Mouse (Mus musculus) ES-E14 (cell line): ENCODE measurements around the gene Nptx1. TPM values are rescaled to one million over a fixed set of nuclear protein-coding genes. Genes with fewer than 3 reads are reported as not detected.

ENCODE experiments used
- DNase-seq: peaks from one replicate; pipeline ENCODE4 v3.0.0-alpha.2; 2013; ENCODE audit warnings: low read depth, low spot score
- H3K27ac ChIP-seq: 2 replicates; pipeline ENCODE4 v1.5.1; 2012; ENCODE audit warnings: low read depth, mild to moderate bottlenecking, low read length, moderate library complexity, mixed read lengths; ENCODE audit not compliant: poor library complexity, insufficient read depth, severe bottlenecking
- H3K36me3 ChIP-seq: 2 replicates; pipeline ENCODE4 v1.6.1; 2012; ENCODE audit warnings: mild to moderate bottlenecking, low read length, moderate library complexity, mixed read lengths; ENCODE audit not compliant: control insufficient read depth, poor library complexity, insufficient read depth, severe bottlenecking
- H3K4me1 ChIP-seq, 2 experiments: fragments of 150-350 bp in 1 of 2; sonication (generic) in 1 of 2; 2 replicates each; pipeline ENCODE4 v1.6.1; 2012; ENCODE audit warnings: low read length in 2 of 2, mild to moderate bottlenecking in 1 of 2, mixed read lengths in 1 of 2; ENCODE audit not compliant: control insufficient read depth in 2 of 2, insufficient read depth in 2 of 2, poor library complexity in 1 of 2
- H3K4me3 ChIP-seq, 2 experiments: fragments of 150-350 bp in 1 of 2; sonication (generic) in 1 of 2; 2 replicates each; pipeline ENCODE4 v1.5.1; 2012; ENCODE audit warnings: low read length in 2 of 2, low read depth in 1 of 2, mild to moderate bottlenecking in 1 of 2, mixed read lengths in 1 of 2; ENCODE audit not compliant: insufficient read depth in 1 of 2, poor library complexity in 1 of 2, severe bottlenecking in 1 of 2
- H3K9ac ChIP-seq: 2 replicates; pipeline ENCODE4 v1.6.1; 2012; ENCODE audit warnings: low read depth, mild to moderate bottlenecking, low read length, mixed read lengths; ENCODE audit not compliant: poor library complexity, insufficient read depth, severe bottlenecking
- H3K9me3 ChIP-seq: fragments of 150-350 bp; sonication (generic); 2 replicates; pipeline ENCODE4 v1.6.1; 2012; ENCODE audit warnings: low read depth, mild to moderate bottlenecking, low read length; ENCODE audit not compliant: control insufficient read depth, insufficient read depth
- CHD2 ChIP-seq: IDR thresholded peaks from 2 replicates; pipeline ENCODE4 v1.6.1; 2014; ENCODE audit warnings: mild to moderate bottlenecking, low read depth, low read length, inconsistent platforms
- HCFC1 ChIP-seq: IDR thresholded peaks from 2 replicates; pipeline ENCODE4 v1.6.1; 2012; ENCODE audit warnings: low read length, inconsistent platforms, borderline replicate concordance; ENCODE audit not compliant: insufficient read depth
- MAFK ChIP-seq: IDR thresholded peaks from 2 replicates; pipeline ENCODE4 v1.6.1; 2014; ENCODE audit warnings: mild to moderate bottlenecking, low read depth, low read length, inconsistent platforms; ENCODE audit not compliant: insufficient read depth
- ZC3H11A ChIP-seq: IDR thresholded peaks from 2 replicates; pipeline ENCODE4 v1.6.1; 2012; ENCODE audit warnings: low read depth, mild to moderate bottlenecking, inconsistent platforms, low read length, borderline replicate concordance
- ZNF384 ChIP-seq: IDR thresholded peaks from 2 replicates; pipeline ENCODE4 v1.6.1; 2012; ENCODE audit warnings: low read depth, low read length, inconsistent platforms
- in situ Hi-C, 2 experiments: fragments of 600-800 bp; cut with MboI; formaldehyde crosslinking; loops; one replicate each; pipeline ENCODE4 v1.15.1; 2025; ENCODE audit warnings: low sequenced_read_pairs in 2 of 2, inconsistent platforms in 1 of 2; ENCODE audit not compliant: unreplicated experiment in 2 of 2
- total RNA-seq: library from RNA; depleted of rRNA; stranded (reverse); fragments of 300-350 nt; gene quantifications from 2 replicates; pipeline ENCODE4 v1.2.3, GENCODE M21; 2012

Nptx1 gene
- total RNA-seq, 1 experiment, result 0.80 TPM

DNA sequence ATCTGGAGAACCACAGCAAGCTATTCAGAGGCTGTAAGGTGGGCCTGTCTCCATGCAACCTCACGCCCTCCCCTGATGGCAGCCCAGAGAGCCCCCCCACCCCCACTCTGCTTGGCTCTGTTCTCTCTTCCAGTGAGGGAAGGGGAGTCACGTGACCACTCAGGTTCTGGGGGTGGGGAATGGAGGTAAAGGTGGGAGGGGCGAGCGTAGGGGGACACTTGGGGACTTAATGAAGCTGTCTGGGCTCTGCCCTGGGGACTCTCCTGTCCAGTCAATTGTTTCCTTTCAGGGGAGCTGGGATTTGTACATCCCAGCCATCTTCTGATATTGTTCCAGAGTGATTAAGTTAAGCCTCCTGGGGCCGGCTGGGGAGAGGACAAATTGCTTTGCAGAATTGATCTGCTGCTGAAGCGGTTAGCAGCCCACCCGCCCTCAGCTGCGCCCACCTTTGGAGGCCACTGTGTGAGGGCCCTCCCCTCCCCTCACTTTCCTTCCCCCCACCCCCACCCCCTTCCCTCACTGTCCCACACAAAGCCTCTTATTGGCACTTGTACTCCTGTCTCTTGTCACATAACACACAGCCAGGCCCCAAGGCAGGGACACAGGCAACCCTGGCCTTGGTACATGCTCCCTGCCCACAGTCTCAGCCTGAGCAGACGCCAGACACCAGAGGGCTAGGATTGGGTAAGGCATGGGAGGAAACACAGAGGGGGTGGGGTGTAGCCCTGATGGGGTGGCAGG lies 11.5 kb upstream of the Nptx1 start:
- peak overlapping the region in 1 of 2 experiments; percentile 23; a peak in 1 of 4 replicates for H3K4me3 ChIP-seq
- TF ChIP-seq CHD2, result no peak
- no peak for TF ChIP-seq HCFC1
- no peak for TF ChIP-seq ZNF384
- no peak for TF ChIP-seq MAFK
- TF ChIP-seq ZC3H11A, result no peak
- in situ Hi-C loops, result no loop called here
- DNase-seq, result peak; percentile 13
- H3K9me3 ChIP-seq, result no peaks in the 10 kb centered on the region
- H3K4me1 ChIP-seq, result peaks cover 3 to 23% of the 10 kb centered on the region in 2 experiments; a peak in 3 of 4 replicates
- no peak overlapping the region for H3K9ac ChIP-seq
- no peaks in the 10 kb centered on the region for H3K36me3 ChIP-seq
- H3K27ac ChIP-seq, result no peak overlapping the region; the same call in 1 of the 2 replicates

DNA sequence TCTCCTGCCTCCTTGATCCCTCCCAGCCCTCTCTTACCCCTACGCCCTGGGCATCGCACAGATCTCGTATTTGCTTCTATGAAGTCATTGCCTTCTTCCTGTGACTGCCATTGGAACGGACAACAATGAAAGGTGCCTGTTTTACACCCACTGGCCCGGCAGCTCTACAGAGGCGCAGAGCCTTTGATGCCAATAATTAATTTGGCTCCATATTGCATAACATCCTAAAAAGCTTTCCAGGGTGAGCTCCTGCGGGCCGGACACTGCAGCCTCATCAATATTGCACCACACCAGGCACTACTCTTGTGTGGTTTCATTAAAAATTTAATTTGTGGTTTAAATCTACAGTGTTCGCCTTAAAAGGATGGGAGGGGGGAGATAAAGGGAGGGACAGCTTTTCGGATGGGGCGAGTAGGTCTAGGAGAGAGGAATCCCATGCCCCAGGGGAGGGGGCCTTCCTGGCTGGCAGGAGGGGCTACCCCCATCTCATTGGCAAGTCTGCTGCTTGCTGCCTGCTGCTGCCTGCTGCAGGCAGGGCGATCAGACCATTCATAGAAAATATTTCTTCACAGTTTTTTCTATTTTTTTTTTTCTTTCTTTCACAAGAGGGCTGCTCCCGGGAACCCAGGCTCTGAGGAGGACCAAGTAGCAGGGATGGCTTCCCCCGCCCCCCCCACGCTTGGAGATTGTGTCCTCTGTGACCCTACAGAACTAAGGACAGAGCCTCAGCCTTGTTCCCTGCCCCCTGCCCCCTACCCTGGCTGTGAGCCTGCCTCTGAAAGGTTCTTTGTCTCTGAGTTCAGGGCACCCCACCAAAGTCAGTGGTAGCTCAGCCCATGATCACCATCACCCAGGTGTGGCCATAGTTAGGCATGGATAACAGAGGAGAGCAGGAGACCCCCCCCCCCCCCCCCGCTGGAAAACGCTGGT lies 10.7 kb upstream of the Nptx1 start:
- H3K9ac ChIP-seq, result no peak overlapping the region
- in situ Hi-C loops, result no loop called here

DNA sequence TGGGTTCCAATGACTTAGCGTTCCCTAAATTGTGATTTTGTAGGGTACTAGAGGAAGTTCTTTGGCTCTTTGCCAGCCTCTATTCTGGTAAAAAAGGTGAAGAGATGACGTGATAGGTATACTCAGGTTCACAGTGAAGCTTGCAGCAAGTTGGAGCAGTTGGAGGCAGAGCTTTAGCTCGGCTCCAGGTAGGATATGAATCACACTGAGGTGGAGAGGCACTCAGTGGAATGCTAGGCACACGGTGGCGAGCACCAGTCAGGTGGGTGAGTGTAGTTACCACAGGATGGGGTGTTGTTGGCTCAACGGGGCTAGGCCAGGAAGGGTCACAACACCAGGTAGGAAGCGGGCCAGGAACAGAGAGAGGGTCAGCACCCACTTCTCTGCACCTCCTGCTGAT lies 7.6 kb upstream of the Nptx1 start:
- in situ Hi-C loops, result no loop called here
- no peak overlapping the region for H3K4me3 ChIP-seq
- peaks cover 3 to 20% of the 10 kb centered on the region in 2 experiments; a peak in 3 of 4 replicates for H3K4me1 ChIP-seq
- TF ChIP-seq ZNF384 (no peak), MAFK (no peak), HCFC1 (no peak), CHD2 (no peak), ZC3H11A (no peak)
- no peak overlapping the region for H3K27ac ChIP-seq
- no peak for DNase-seq
- H3K9me3 ChIP-seq, result no peaks in the 10 kb centered on the region
- no peak overlapping the region for H3K9ac ChIP-seq
- H3K36me3 ChIP-seq, result no peaks in the 10 kb centered on the region

More for the DNA sequence above, 10.7 kb upstream of the Nptx1 start:
- H3K9me3 ChIP-seq, result no peaks in the 10 kb centered on the region
- H3K4me3 ChIP-seq, result no peak overlapping the region; a peak in 1 of 4 replicates
- TF ChIP-seq CHD2 (no peak), ZNF384 (no peak)
- H3K4me1 ChIP-seq, result peaks cover 3 to 23% of the 10 kb centered on the region in 2 experiments; a peak in 3 of 4 replicates
- no peaks in the 10 kb centered on the region for H3K36me3 ChIP-seq
- no peak overlapping the region; the same call in 1 of the 2 replicates for H3K27ac ChIP-seq
- no peak for DNase-seq

DNA sequence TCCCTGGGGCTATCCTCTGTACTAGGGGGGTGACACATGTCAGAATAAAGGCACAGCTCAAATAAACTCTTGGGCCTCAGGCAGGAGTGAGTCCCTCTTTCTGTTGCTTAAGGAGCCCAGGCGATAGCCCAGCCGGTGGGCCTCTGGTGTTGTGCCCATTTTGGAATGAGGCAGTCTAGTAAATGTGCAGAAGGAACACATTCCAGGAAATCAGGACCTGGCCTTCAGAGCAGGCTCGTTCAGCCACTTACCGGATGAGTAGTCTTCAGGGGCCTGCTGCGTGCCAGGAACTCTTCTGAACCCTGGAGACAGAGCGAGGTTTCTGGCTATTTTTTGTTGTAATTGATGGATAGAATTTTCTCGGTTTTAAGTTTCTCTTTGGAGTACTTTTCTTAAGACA lies 7.2 kb upstream of the Nptx1 start:
- H3K9ac ChIP-seq, result no peak overlapping the region
- in situ Hi-C loops, result no loop called here
- no peak for DNase-seq

More for the DNA sequence above, 7.2 kb upstream of the Nptx1 start:
- Histone ChIP-seq H3K9me3 (no peaks in the 10 kb centered on the region), H3K4me3 (no peak overlapping the region), H3K36me3 (no peaks in the 10 kb centered on the region), H3K4me1 (peaks cover 0 to 16% of the 10 kb centered on the region in 2 experiments; a peak in 3 of 4 replicates), H3K27ac (no peak overlapping the region)
- TF ChIP-seq HCFC1 (no peak), MAFK (no peak), ZNF384 (no peak), CHD2 (no peak), ZC3H11A (no peak)
